Mouse (Mus musculus): ENCODE results near the gene Eid1. TPM values are rescaled to one million over a fixed set of nuclear protein-coding genes. Genes with fewer than 3 reads are reported as not detected.

The Eid1 gene
- 148 and 159 TPM in 2 replicates for polyA plus RNA-seq (2012; rRNA removed)

DNA sequence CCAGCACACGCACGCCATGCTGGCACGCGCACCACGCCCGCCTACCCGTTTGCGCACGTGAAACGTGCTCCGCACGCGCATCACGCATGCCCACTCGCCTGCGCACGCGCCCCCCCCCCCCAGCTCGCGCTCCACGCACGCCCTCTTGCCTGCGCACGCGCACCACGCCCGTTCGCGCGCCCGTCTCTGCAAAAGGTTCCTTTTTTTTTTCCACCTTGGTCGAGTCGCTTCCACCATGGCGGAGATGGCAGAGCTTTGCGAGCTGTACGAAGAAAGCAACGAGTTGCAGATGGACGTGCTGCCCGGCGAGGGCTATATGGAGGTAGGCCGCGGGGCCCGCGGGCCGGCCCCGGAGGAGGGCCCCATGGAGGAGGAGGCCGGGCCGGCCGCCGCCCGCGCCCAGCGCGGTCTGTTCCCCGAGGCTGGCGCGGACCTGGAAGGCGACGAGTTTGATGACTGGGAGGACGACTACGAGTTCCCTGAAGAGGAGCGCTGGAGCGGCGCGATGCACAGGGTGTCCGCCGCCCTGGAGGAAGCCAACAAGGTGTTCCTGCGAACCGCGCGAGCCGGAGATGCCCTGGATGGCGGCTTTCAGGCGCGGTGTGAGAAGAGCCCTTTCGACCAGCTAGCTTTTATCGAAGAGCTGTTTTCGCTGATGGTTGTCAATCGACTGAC is at the start of gene Eid1:
Eid1 (plus strand) TSS at position 139 of the 675 bp plus-strand sequence.
- TF ChIP-seq CTCF (IDR thresholded peaks at IDR 0.05; ENCODE audit: borderline replicate concordance, insufficient read depth, low read depth, low read length) (no peak), POLR2A (IDR thresholded peaks at IDR 0.05; ENCODE audit: borderline replicate concordance, insufficient read depth, low read length) (peak; percentile 84)
- Histone ChIP-seq H3K27me3 (ENCODE audit: control insufficient read depth, insufficient read depth, low read length) (no peaks in the 10 kb centered on the region), H3K4me1 (ENCODE audit: control insufficient read depth, insufficient read depth, low read length) (peaks cover 5% of the 10 kb centered on the region), H3K27ac (ENCODE audit: insufficient read depth, low read length) (peak within 1 kb of the TSS; percentile 84), H3K4me3 (replicated peaks; ENCODE audit: insufficient read depth, low read depth, low read length) (peak within 1 kb of the TSS; percentile 87)
- DNase-seq, result peak; percentile 88 to 93
- WGBS, result under 1% methylated on average over 78 of the region's 79 CpGs

DNA sequence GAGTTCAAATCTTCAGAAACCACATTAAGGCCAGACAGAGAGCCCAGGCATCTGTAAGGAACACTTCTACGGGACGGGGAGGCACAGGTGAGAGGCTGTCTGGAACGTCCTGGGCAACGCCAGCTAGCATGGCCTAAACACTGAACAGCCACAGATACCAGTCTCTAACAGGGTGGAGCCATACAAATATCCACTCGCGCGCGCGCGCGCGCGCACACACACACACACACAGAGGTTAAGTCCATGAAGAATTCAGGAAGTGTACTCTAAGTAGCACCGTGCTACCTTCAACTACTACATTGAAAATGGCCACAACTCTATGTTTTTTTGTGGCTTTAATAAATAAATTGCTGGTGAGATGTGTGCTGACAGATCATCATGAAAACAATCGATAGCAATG is 49.7 kb upstream of the Eid1 start:
- Histone ChIP-seq H3K4me1 (ENCODE audit: control insufficient read depth, insufficient read depth, low read length) (no peaks in the 10 kb centered on the region), H3K4me3 (replicated peaks; ENCODE audit: insufficient read depth, low read depth, low read length) (no peak overlapping the region), H3K27ac (ENCODE audit: insufficient read depth, low read length) (no peak overlapping the region), H3K27me3 (ENCODE audit: control insufficient read depth, insufficient read depth, low read length) (no peaks in the 10 kb centered on the region)
- DNase-seq, result no peak
- TF ChIP-seq POLR2A (IDR thresholded peaks at IDR 0.05; ENCODE audit: borderline replicate concordance, insufficient read depth, low read length), result no peak
- TF ChIP-seq CTCF (IDR thresholded peaks at IDR 0.05; ENCODE audit: borderline replicate concordance, insufficient read depth, low read depth, low read length), result no peak
- 93% methylated on average over 15 of the region's 15 CpGs for WGBS

DNA sequence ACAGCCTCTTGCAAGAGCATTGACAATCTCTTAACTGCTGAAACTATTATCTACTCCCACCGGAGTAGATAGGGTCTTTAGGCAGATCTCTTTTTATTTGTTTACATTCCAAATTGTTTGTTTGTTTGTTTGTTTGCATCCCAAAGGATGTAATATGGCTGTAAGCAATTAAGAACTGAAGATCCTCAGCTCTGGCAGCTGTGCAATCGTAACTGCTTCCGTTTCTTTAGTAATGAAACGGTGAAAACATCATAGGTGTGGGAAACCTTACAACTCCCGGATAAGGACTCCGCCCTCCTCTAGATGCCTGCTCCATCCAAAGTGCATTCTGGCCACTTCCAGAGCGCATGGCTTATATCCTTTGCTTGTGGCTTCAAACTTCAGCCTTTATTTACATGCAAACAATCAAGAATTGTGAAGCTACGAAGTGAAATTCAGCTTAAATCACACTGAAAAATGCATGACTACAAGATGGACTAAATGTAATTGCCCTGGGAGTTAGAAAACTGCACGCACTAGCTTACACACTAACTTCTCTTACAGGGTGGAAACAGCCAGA is 48.7 kb upstream of the Eid1 start:
- Histone ChIP-seq H3K27me3 (ENCODE audit: control insufficient read depth, insufficient read depth, low read length) (no peaks in the 10 kb centered on the region), H3K4me1 (ENCODE audit: control insufficient read depth, insufficient read depth, low read length) (no peaks in the 10 kb centered on the region), H3K27ac (ENCODE audit: insufficient read depth, low read length) (no peak overlapping the region), H3K4me3 (replicated peaks; ENCODE audit: insufficient read depth, low read depth, low read length) (peak overlapping the region; percentile 67)
- TF ChIP-seq CTCF (IDR thresholded peaks at IDR 0.05; ENCODE audit: borderline replicate concordance, insufficient read depth, low read depth, low read length) (no peak), POLR2A (IDR thresholded peaks at IDR 0.05; ENCODE audit: borderline replicate concordance, insufficient read depth, low read length) (no peak)
- WGBS, result 10% methylated on average over 9 of the region's 9 CpGs
- no peak for DNase-seq

DNA sequence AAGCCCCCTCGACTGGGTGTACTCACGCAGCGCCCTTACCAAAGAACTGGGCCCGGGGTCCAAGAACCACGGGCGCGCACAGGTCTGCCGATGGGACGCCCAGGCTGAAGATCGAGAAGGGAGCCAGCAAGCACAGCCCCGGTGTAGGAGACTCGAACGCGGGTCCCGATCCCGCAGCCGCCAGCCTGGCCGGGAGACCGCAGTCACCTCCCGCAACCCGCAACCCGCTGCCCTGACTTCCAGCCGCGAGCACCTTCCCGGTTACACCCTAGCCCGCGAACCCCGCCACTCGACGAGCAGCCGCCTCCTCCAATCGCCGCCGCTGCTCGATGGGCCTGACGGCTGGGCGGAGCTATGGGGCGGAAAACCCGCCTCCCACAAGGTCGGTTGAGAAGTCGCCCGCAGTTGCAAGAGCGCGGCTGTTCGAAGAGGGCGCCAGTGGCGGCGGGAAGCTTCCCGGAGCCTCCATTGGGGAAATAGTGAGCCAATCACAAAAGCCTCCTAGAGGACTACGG is 48.0 kb upstream of the Eid1 start, which contains the start of gene Cep152:
Cep152 (minus strand) TSS at position 277 of the 515 bp plus-strand sequence.
- Histone ChIP-seq H3K27me3 (ENCODE audit: control insufficient read depth, insufficient read depth, low read length) (no peaks in the 10 kb centered on the region), H3K27ac (ENCODE audit: insufficient read depth, low read length) (no peak within 1 kb of the TSS), H3K4me3 (replicated peaks; ENCODE audit: insufficient read depth, low read depth, low read length) (peak within 1 kb of the TSS; percentile 67), H3K4me1 (ENCODE audit: control insufficient read depth, insufficient read depth, low read length) (no peaks in the 10 kb centered on the region)
- TF ChIP-seq CTCF (IDR thresholded peaks at IDR 0.05; ENCODE audit: borderline replicate concordance, insufficient read depth, low read depth, low read length) (no peak), POLR2A (IDR thresholded peaks at IDR 0.05; ENCODE audit: borderline replicate concordance, insufficient read depth, low read length) (peak; percentile 39; the same call in 1 of the 2 replicates)
- peak; percentile 97 to 98 for DNase-seq
- under 1% methylated on average over 50 of the region's 50 CpGs for WGBS

DNA sequence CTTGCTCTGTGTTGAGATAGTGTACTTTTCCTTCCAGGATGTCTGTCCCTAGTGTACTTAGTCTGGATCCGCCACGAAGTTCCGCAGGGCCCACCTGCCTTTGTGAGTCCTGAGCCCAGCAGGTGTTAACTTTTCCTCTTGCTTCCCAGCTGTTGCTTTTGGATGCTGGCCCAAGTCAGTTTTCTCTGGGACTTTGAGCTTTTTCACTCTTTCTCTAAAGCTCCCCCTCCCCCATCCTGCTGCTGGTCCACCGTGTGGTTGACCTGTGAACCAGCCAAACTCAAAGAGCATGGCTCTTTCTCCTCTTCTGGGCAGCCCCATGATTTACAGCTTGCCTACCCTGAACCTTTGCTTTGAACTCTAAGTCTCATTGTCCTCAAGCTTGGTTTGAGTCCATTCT is 46.4 kb upstream of the Eid1 start:
- peak in 1 of 2 experiments; percentile 6 for DNase-seq
- no peak for TF ChIP-seq CTCF (IDR thresholded peaks at IDR 0.05; ENCODE audit: borderline replicate concordance, insufficient read depth, low read depth, low read length)
- no peak for TF ChIP-seq POLR2A (IDR thresholded peaks at IDR 0.05; ENCODE audit: borderline replicate concordance, insufficient read depth, low read length)
- H3K27ac ChIP-seq (ENCODE audit: insufficient read depth, low read length), result no peak overlapping the region
- WGBS, result 48% methylated on average over 4 of the region's 4 CpGs
- no peak overlapping the region for H3K4me3 ChIP-seq (replicated peaks; ENCODE audit: insufficient read depth, low read depth, low read length)
- no peaks in the 10 kb centered on the region for H3K27me3 ChIP-seq (ENCODE audit: control insufficient read depth, insufficient read depth, low read length)
- no peaks in the 10 kb centered on the region for H3K4me1 ChIP-seq (ENCODE audit: control insufficient read depth, insufficient read depth, low read length)

DNA sequence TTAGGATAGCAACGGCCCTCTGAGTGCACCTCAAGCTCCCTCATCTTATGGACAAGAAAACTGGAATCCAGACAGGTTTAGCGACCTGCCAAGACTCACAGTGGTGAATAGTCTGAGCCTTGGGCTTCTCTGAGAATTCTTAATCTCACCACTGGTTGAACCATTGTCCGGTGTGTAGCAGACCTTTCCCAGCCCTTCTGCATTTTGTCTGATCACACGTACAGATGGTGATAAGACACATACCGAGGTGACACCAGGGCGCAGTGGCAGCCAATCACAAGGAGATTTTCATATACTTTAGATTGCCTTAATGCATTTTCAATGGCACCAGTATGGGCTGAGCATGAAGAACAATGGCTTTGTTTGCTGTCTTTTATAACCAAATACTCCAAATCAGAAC is 44.4 kb upstream of the Eid1 start:
- TF ChIP-seq CTCF (IDR thresholded peaks at IDR 0.05; ENCODE audit: borderline replicate concordance, insufficient read depth, low read depth, low read length), result no peak
- no peak for TF ChIP-seq POLR2A (IDR thresholded peaks at IDR 0.05; ENCODE audit: borderline replicate concordance, insufficient read depth, low read length)
- DNase-seq, result no peak
- Histone ChIP-seq H3K27me3 (ENCODE audit: control insufficient read depth, insufficient read depth, low read length) (no peaks in the 10 kb centered on the region), H3K4me3 (replicated peaks; ENCODE audit: insufficient read depth, low read depth, low read length) (no peak overlapping the region), H3K4me1 (ENCODE audit: control insufficient read depth, insufficient read depth, low read length) (no peaks in the 10 kb centered on the region), H3K27ac (ENCODE audit: insufficient read depth, low read length) (no peak overlapping the region)
- 87% methylated on average over 6 of the region's 6 CpGs for WGBS

DNA sequence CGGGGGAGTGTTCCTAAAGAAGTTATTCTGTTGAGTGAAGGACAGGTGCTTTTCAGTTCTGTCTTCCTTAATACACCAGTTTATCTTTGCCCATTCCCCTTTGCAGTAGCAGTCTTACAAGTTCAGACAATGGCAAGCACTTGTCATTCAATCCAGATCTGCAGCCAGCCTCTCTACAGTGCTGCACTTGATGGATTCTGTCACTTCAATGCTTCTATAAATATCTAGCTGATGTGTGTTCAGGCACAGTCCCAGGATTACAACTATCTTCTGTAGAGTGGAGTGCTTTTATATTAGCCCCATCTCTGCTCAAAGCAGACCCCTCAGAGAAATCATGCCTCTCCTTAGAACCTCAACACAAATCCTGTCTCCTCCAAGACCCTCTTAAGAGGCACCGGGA is 42.9 kb upstream of the Eid1 start:
- TF ChIP-seq CTCF (IDR thresholded peaks at IDR 0.05; ENCODE audit: borderline replicate concordance, insufficient read depth, low read depth, low read length), result no peak
- no peak for TF ChIP-seq POLR2A (IDR thresholded peaks at IDR 0.05; ENCODE audit: borderline replicate concordance, insufficient read depth, low read length)
- WGBS, result 98% methylated on average over 2 of the region's 2 CpGs
- H3K4me3 ChIP-seq (replicated peaks; ENCODE audit: insufficient read depth, low read depth, low read length), result no peak overlapping the region
- no peak for DNase-seq
- no peaks in the 10 kb centered on the region for H3K27me3 ChIP-seq (ENCODE audit: control insufficient read depth, insufficient read depth, low read length)
- H3K27ac ChIP-seq (ENCODE audit: insufficient read depth, low read length), result no peak overlapping the region
- H3K4me1 ChIP-seq (ENCODE audit: control insufficient read depth, insufficient read depth, low read length), result no peaks in the 10 kb centered on the region

DNA sequence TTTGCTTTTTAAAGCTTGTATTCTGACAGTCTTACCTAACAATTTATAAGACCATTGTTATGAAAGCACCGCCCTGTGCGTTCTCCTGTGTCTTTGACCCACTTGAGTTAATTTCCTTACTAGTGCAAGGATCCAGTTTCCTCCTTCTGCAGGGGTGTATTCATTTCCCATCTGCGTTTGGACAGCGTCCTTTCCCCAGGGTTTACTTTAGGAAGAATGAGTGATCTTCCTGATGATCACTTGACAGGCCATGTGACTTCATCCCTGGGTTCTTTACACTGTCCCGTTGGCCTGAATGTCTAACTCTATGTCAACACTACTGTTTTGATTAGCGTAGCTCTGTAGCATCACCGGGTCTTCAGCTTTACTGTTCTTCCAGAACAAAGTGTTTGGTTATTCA is 35.6 kb upstream of the Eid1 start:
- DNase-seq, result no peak
- 84% methylated on average over 7 of the region's 7 CpGs for WGBS
- no peaks in the 10 kb centered on the region for H3K27me3 ChIP-seq (ENCODE audit: control insufficient read depth, insufficient read depth, low read length)
- no peak overlapping the region for H3K27ac ChIP-seq (ENCODE audit: insufficient read depth, low read length)
- no peaks in the 10 kb centered on the region for H3K4me1 ChIP-seq (ENCODE audit: control insufficient read depth, insufficient read depth, low read length)
- no peak overlapping the region for H3K4me3 ChIP-seq (replicated peaks; ENCODE audit: insufficient read depth, low read depth, low read length)
- TF ChIP-seq POLR2A (IDR thresholded peaks at IDR 0.05; ENCODE audit: borderline replicate concordance, insufficient read depth, low read length), result no peak
- no peak for TF ChIP-seq CTCF (IDR thresholded peaks at IDR 0.05; ENCODE audit: borderline replicate concordance, insufficient read depth, low read depth, low read length)
